Mouse (Mus musculus) left cerebral cortex, adult 9 months (tissue): ENCODE measurements around the gene Nkain1.

Experiments used
- DNase-seq, 2 experiments: peaks; one replicate each; pipeline ENCODE4 v3.0.0; 2022; ENCODE audit warnings: low spot score in 2 of 2

Nkain1 gene

DNA sequence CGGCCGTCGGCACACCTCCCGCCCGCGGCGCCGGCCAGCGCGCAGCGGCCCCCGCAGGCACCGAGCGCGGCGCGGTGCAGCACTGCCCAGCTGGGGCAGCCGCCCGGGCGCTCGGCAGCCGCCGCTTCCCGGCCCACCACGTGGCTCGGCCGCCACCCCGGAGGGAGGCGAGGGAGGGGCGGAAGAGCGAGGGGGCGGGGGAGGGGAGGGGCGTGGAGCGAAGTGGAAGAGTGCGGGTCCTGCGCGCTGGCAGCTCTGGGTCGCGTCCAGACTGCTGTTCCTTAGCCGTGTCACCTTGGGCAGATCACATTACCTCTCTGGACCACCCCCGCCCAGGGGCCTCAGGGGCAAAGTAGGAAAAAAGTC, at the start of gene Nkain1:
Gene Nkain1 (minus strand): TSS at position 126 of the 366 bp plus-strand sequence.
- DNase-seq = peak in 1 of 2 experiments; percentile 14

GRCm38 (mm10) chr4:130578734-130579274, 4.8 kb upstream of the Nkain1 start:
- DNase-seq = no peak

DNA sequence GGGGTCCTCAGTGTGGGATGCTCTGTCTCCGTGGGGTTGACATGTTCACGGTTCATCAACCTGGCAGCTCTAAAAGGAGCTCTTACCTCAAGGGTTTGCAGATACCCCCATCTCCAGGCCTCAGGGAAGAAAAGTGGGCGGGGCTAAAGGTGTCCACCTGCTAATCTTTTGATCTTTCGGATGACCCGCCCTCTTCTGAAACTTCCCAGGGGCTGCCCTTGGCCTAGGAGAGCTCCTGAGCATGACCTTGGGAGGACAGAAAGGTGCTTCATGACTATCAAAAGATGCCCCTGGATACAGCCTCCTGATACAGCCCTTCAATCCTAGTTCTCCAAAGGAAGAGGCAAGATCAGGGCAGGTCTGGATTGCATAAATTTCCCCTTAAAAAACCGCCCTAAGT, 3.1 kb upstream of the Nkain1 start:
- DNase-seq = no peak

DNA sequence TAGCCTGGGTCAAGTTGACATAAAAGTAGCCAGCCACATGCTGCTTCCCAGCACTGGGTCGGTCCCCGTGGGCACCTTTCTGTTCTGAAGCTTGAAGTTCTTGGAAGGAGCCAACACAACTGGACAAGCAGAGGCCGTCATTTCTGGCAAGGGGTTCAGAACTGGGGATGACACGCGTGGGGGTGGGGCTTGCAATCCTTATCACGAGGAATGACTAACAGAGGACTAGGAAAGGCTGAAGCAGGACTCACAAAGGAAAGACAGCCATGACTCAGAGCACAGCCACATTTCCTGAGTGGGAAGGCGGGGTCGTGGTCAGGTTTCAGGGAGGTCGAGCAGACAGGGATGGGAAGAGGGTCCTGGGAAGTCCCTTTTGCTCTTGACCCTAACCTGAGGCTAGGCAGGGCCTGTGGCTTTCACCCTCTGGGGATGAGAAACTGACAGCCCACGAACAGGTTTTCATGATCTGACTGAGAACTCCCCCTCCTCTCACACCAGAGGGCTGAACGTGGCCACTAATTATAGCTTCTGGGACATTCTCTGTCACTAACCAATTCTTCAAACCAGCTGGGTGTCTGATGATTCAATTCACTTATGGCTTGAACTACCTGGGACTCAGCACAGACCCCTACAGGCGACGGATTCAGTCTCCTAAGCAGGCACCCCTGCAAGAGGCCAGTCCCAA, 2.4 kb upstream of the Nkain1 start:
- peak in 1 of 2 experiments; percentile 23 for DNase-seq

- no peak for DNase-seq
Measured at GRCm38 (mm10) chr4:130575533-130575932, 1.6 kb upstream of the Nkain1 start.

GRCm38 (mm10) chr4:130574861-130575460, 988 bp upstream of the Nkain1 start:
- no peak for DNase-seq

GRCm38 (mm10) chr4:130573351-130574047, 474 bp downstream of the Nkain1 start:
- DNase-seq = peak in 1 of 2 experiments; percentile 25

DNA sequence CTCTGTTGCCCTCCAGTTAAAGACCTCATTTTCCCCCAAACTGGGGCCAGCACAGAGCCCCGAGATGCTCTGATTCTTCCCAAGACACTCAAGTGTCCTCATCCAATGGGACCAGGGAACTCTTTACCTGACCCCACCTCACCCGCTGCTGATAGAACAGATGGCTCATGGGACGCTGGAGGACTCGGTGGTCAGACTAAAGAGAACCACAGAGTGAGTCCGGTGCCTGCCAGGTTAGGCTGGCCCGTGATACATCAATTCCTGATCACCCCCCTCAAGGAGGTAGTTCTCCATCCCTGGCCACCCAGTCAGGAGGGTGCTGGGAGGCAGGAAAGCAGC, 992 bp downstream of the Nkain1 start:
- DNase-seq = peak in 1 of 2 experiments; percentile 15

DNA sequence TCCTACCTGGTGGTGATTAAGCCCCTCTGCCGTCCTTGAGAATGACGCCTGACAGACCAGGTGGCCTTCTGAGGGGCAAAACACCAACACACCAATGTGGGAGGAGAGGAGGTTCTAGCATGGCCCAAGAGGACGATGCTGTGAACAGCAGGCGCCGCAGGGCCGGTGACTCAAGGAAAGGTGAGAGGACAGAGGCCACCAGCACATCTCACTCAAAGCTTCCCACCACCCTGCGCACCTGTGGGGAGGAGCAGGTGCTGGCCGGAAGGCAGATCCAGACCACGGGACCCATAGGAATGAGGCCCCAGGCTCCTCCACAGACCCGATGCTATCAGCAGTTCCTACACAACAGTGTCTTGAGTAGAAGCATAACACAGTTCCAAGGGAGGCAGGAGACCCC, 1.4 kb downstream of the Nkain1 start:
- no peak for DNase-seq

DNA sequence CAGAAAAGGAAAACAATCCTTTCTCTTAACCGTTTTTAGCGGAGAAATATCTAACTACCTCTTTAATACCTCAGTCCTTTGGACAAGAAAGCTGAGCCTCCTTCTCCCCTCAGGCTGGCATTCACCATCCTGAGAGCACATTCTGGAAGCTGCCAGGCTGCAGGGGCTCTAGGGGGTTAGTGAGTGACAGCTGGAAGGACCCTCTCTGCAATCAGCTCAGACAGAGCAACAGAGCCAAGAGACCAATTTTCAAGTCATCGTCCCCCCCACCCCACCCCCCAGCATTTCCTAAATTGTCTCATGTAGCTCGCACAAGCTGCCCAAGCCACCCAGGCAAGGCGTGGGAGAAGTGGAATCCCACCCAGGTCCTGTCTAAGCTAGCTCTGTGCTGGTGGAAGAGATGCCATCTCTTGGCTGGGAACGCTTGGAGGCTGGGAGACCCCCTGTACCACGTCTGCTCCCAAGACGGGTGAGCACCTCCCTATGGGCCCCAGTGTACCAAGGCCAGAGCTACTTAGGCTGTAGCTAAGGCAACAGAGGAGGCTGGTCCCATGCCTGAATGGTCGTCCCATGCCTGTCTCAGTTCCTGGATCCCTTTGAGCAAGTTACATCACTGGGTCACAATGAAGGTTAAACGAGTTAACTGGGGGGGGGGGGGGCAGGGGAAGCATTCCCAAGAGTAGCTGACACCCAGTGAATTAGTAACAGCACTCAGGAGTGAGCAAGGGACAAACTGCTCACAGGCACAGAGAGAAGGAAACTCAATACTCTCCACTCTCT, 2.8 kb downstream of the Nkain1 start:
- DNase-seq = no peak

DNA sequence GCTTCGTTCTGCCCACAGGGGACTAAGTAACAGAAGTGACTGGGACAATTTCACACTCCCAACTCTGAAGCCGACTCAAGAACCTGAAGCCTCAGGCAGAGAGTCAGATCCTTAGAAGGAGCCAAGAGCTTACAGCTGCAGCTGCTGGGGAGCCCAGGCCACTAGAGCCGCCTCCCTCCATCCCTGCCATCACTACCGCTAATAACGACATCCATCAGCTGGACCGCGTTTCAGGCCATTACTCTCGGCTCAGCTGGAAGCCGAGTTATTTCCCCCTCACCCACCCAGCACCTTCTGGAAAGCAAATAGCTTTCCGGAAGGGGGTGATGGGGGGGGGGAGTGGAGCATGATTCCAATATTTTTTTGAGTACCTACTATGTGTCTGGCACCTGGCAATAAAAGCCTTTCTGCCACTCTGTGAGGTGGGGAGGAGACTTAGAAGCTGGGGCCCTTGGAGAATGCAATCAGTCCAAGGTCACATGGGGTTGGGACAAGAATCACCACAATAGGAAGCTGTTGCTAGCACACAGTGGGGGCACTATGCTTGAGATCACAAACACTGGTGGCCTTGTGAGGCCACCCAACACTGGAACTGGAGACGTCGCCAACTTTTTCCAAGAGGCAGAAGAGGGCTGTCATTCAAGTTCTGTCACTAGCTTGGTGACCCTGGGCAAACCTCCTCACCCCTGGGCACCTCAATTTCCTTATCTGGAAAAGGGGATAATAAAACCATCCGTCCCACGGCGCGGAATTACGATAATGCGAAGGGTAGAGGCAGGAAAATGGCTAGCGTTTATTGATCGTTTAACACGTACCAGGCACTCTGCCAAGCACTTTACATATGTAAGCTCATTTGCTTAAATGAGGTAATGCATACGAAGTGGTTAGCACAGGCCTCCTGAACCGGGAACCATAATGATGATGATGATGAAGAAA, 5.7 kb downstream of the Nkain1 start:
- DNase-seq = peak in 1 of 2 experiments; percentile 35

GRCm38 (mm10) chr4:130563820-130564219, 10.2 kb downstream of the Nkain1 start:
- peak in 1 of 2 experiments; percentile 12 for DNase-seq

GRCm38 (mm10) chr4:130563260-130563756, 10.7 kb downstream of the Nkain1 start:
- no peak for DNase-seq

- no peak for DNase-seq
Measured at GRCm38 (mm10) chr4:130560576-130561310, 13.2 kb downstream of the Nkain1 start.

GRCm38 (mm10) chr4:130559220-130559619, 14.8 kb downstream of the Nkain1 start:
- DNase-seq = no peak

GRCm38 (mm10) chr4:130557852-130558251, 16.1 kb downstream of the Nkain1 start:
- DNase-seq = peak in 1 of 2 experiments; percentile 33

DNA sequence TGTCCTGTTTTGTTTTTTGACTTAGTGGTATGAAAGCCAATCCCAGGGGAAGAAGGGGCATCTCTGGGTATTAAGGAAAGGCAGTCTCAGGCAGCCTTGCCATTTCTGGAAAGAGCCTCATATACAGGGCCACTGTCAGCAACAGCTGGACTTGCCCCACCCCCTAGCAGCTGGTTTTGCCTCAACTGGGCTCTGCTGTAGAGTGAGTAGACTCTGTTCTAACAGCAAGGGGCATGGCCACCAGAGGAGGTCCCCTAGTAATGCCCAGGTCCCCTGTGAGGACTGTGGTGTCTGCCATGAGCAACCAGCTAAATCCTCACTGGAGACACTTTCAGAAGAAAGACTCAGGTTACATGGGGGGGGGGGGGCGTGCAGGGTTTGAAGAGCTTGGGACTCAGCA, 17.0 kb downstream of the Nkain1 start:
- no peak for DNase-seq

- no peak for DNase-seq
Measured at GRCm38 (mm10) chr4:130556224-130556623, 17.7 kb downstream of the Nkain1 start.

DNA sequence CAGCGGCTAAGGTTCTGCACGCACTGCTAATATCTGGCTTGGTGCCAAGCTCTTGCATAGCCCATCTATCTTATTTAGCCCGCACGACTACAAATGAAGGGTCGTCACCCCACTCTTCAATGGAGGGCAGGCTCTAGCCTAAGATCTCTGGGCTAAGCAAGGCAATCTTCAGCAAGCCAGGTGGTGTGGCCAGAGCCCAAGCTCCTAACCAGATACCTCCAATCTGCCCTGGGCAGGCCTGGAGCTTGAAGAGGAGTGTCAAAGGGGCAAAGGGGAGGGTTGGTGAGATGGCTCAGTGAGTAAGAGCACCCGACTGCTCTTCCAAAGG, 20.9 kb downstream of the Nkain1 start:
- DNase-seq = no peak
